Mouse (Mus musculus): ENCODE data around the gene Cds1.

DNA sequence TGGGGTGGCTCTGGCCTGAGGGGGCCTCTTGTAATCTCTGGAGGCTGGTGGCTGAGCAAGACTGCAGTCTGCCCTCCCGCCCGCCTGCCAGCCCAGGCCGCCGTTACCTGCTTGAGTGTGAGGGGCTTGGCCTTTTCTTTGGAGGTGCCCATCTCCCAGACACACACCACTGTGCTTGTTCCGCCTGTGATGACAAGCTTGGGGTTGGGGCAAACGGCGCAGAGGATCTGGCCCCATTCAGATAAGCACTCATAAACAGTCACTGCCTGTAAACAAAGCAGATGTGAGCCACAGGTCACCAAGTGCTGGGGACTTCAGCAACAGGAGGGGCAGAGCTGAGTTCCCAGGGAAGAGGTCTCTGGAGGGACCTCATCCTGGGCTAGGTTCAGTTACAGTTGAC is 86.2 kb downstream of the Cds1 start:
- TF ChIP-seq POLR2A (IDR thresholded peaks at IDR 0.05; ENCODE audit: borderline replicate concordance, extremely low read depth, low read depth, low read length) (no peak), CTCF (IDR thresholded peaks at IDR 0.05; ENCODE audit: insufficient read depth, low read length) (no peak)
